ENCODE assay signal across 10 mouse cellular contexts in genomic region chr6:91014198-91014958, GRCm38 (mm10). TPM values are rescaled to one million over a fixed set of nuclear protein-coding genes. Genes with fewer than 3 reads are reported as not detected.
DNase-seq lines count a peak whose midpoint lies in the region; ATAC-seq and TF ChIP-seq lines count a peak whose summit lies in the region.
"Had no signal": no experiment of that assay in that cellular context is flagged by ENCODE, and none has a peak within 500 bp of the region (broad histone marks: within the 10 kb centered on the region; RNA-seq: fewer than 3 reads in every experiment).

No protein-coding gene starts in this region.

- no peaks in the 10 kb centered on the region for H3K27me3 ChIP-seq in midbrain, embryonic 14.5 days (ENCODE audit: control insufficient read depth, insufficient read depth, low read length)
- H3K27me3 ChIP-seq in forebrain, embryonic 11.5 days (ENCODE audit: control insufficient read depth, insufficient read depth, low read length), result no peaks in the 10 kb centered on the region
- H3K27me3 ChIP-seq: limb, embryonic 15.5 days had no signal

- peaks cover 11% of the 10 kb centered on the region for H3K4me1 ChIP-seq in lung, adult 2 months (ENCODE audit: control insufficient read depth, insufficient read depth, low read length)
- H3K4me1 ChIP-seq in midbrain, embryonic 14.5 days (ENCODE audit: control insufficient read depth, insufficient read depth, low read length), result no peaks in the 10 kb centered on the region
- H3K4me1 ChIP-seq in forebrain, embryonic 11.5 days (replicated peaks; ENCODE audit: control insufficient read depth, insufficient read depth, low read length), result no peaks in the 10 kb centered on the region
- H3K4me1 ChIP-seq: limb, embryonic 15.5 days had no signal

- H3K4me2 ChIP-seq in midbrain, embryonic 14.5 days (ENCODE audit: low read length), result no peak overlapping the region
- H3K4me2 ChIP-seq in forebrain, embryonic 11.5 days (ENCODE audit: low read depth, low read length, severe bottlenecking), result no peak overlapping the region
- H3K4me2 ChIP-seq: limb, embryonic 15.5 days had no signal

- ATAC-seq in midbrain, embryonic 14.5 days (ENCODE audit: low FRiP score, low TSS enrichment), result no peak
- ATAC-seq in forebrain, embryonic 11.5 days (replicated peaks; ENCODE audit: low FRiP score), result no peak

- TF ChIP-seq POLR2A in lung, adult 2 months (IDR thresholded peaks at IDR 0.05; ENCODE audit: borderline replicate concordance, extremely low read depth, low read depth, low read length), result no peak

- H3K27ac ChIP-seq in midbrain, embryonic 14.5 days (replicated peaks; ENCODE audit: low read depth, low read length), result no peak overlapping the region
- H3K27ac ChIP-seq in forebrain, embryonic 11.5 days (ENCODE audit: low read depth, low read length), result no peak overlapping the region
- H3K27ac ChIP-seq: limb, embryonic 15.5 days had no signal

- peaks cover 29% of the 10 kb centered on the region for H3K36me3 ChIP-seq in midbrain, embryonic 14.5 days (ENCODE audit: control insufficient read depth, insufficient read depth, low read length)
- no peaks in the 10 kb centered on the region for H3K36me3 ChIP-seq in forebrain, embryonic 11.5 days (ENCODE audit: control insufficient read depth, insufficient read depth, low read length)
- H3K36me3 ChIP-seq: limb, embryonic 15.5 days had no signal

- peak; percentile 46 for DNase-seq in adrenal gland, postnatal 10 days
- DNase-seq in adrenal gland, adult 18-20 months (ENCODE audit: low spot score in 2 of 2), result no peak
- DNase-seq in lung, adult 18-20 months, result peak; percentile 34 to 55
- DNase-seq in lung, adult 2 months, result no peak
- DNase-seq in gonadal fat pad, adult 2 months (ENCODE audit: low read depth), result peak; percentile 33
- DNase-seq in midbrain, embryonic 14.5 days, result peak; percentile 26
- no peak for DNase-seq in forebrain, embryonic 11.5 days (ENCODE audit: low spot score)
- DNase-seq in heart, adult 8-10 months (ENCODE audit: low spot score), result no peak
- DNase-seq: kidney, adult 11 months had no signal

- no peak overlapping the region for H3K9ac ChIP-seq in midbrain, embryonic 14.5 days (replicated peaks; ENCODE audit: low read length)
- no peak overlapping the region for H3K9ac ChIP-seq in forebrain, embryonic 11.5 days (ENCODE audit: low read length)
- H3K9ac ChIP-seq: limb, embryonic 15.5 days had no signal

- WGBS in lung, adult 2 months, result 43% methylated on average over 9 of the region's 9 CpGs
- 45% methylated on average over 9 of the region's 9 CpGs for WGBS in midbrain, embryonic 14.5 days
- WGBS in forebrain, embryonic 11.5 days, result 82% methylated on average over 9 of the region's 9 CpGs

- no peak overlapping the region for H3K4me3 ChIP-seq in lung, adult 2 months (replicated peaks; ENCODE audit: extremely low read depth, low read depth, low read length)
- H3K4me3 ChIP-seq in midbrain, embryonic 14.5 days (replicated peaks; ENCODE audit: low read depth, low read length), result no peak overlapping the region
- no peak overlapping the region for H3K4me3 ChIP-seq in forebrain, embryonic 11.5 days (ENCODE audit: low read depth, low read length)
- H3K4me3 ChIP-seq: limb, embryonic 15.5 days had no signal

- TF ChIP-seq CTCF in lung, adult 2 months (IDR thresholded peaks at IDR 0.05; ENCODE audit: insufficient read depth, low read length), result no peak

- H3K9me3 ChIP-seq in midbrain, embryonic 14.5 days (ENCODE audit: control insufficient read depth, low read length), result no peaks in the 10 kb centered on the region
- H3K9me3 ChIP-seq in forebrain, embryonic 11.5 days (ENCODE audit: control insufficient read depth, low read length), result no peaks in the 10 kb centered on the region
- H3K9me3 ChIP-seq: limb, embryonic 15.5 days had no signal

RNA-seq across cellular contexts. Expression of gene Iqsec1, which starts 25.9 kb away (rescaled TPM):
- total RNA-seq in adrenal gland, postnatal 10 days (2021), result 10 to 100 TPM; 82.0 to 90.7 TPM
- total RNA-seq in adrenal gland, adult 18-20 months (2021), result 100 to 1,000 TPM; 112 to 113 TPM
- 191 and 257 TPM in 2 replicates for polyA plus RNA-seq in lung, adult 2 months (2012; rRNA removed)
- polyA plus RNA-seq in gonadal fat pad, adult 2 months (2012; rRNA removed), result 80.0 and 108 TPM in 2 replicates
- polyA plus RNA-seq in midbrain, embryonic 14.5 days (2014; fragmentation: Nextera tagmentation; extraction: Ambion mirVana), result 29.5 and 35.7 TPM in 2 replicates
- polyA plus RNA-seq in forebrain, embryonic 11.5 days (2014; fragmentation: Nextera tagmentation; extraction: Ambion mirVana), result 15.0 and 17.4 TPM in 2 replicates
- 100 to 1,000 TPM; 164 to 183 (median 169) TPM for total RNA-seq in heart, adult 8-10 months (2022)

Comparison
In these comparisons a context has a peak if more than half of its experiments do, and no peak if none do; other contexts are left out.
1. DNase-seq: peak in adrenal gland, postnatal 10 days (single experiment), lung, adult 18-20 months (2 of 2), gonadal fat pad, adult 2 months (single experiment) and midbrain, embryonic 14.5 days (single experiment); none in adrenal gland, adult 18-20 months (0 of 2), lung, adult 2 months (single experiment), forebrain, embryonic 11.5 days (single experiment) and heart, adult 8-10 months (single experiment).